Mouse (Mus musculus) neutrophil, adult 5-6 weeks (primary cell): ENCODE results near the gene Klk7. TPM values are rescaled to one million over a fixed set of nuclear protein-coding genes. Genes with fewer than 3 reads are reported as not detected.

ENCODE experiments used
- ATAC-seq: fragments of 151-379, 151-347 bp; 2 replicates; pipeline ENCODE4 v1.8.0; 2017; ENCODE audit warnings: mild to moderate bottlenecking, moderate TSS enrichment; ENCODE audit not compliant: insufficient number of reproducible peaks, poor library complexity, low FRiP score, severe bottlenecking; ENCODE audit errors: extremely low read depth
- total RNA-seq: library from RNA; stranded (forward); fragments of 200-1000 nt; gene quantifications from 2 replicates; pipeline ENCODE4 v1.2.3, GENCODE M21; 2017

The Klk7 gene
- total RNA-seq, 1 experiment from 2014 or later, result not detected

DNA sequence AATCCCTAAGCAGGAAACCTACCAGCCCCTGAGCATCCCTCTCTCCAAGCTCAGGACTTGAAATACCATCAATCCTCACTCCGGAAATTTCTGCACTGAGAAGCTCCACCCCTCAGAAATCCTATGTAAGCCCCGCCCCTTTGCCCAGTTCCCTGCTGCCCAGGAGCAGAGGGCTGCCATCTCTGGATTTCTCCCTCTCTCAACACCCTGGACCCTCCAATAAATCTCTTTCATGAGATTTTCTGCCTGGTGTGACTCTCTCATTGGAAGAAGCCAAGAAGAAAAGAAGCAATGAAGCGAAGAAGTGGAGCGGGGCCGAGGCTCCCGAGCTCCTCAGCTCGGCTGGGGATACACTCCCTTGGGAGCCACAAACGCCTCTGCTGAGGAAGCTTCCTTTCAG is 49.3 kb downstream of the Klk7 start:
- no peak for ATAC-seq

Other genes with a start within 250 kb of the Klk7 start
- 3.3 and 3.7 TPM in 2 replicates for gene Zfp658, start 249.0 kb upstream of the Klk7 start, total RNA-seq
- 9.1 and 9.7 TPM in 2 replicates for gene Zfp719, start 231.7 kb upstream of the Klk7 start, total RNA-seq
- 0.23 and 1.6 TPM in 2 replicates for gene Zfp819, start 204.1 kb upstream of the Klk7 start, total RNA-seq
- gene Ceacam18, start 176.6 kb upstream of the Klk7 start, total RNA-seq, result 1.0 TPM in 1 of 2 replicates, not detected in the other
- gene Siglece, start 151.1 kb upstream of the Klk7 start, total RNA-seq, result 135 and 136 TPM in 2 replicates
- gene Ctu1, start 139.3 kb upstream of the Klk7 start, total RNA-seq, result 1.9 and 2.8 TPM in 2 replicates
- gene Klk14, start 120.9 kb upstream of the Klk7 start, total RNA-seq, result not detected in 2 replicates
- not detected in 2 replicates for gene Klk13, start 98.7 kb upstream of the Klk7 start, total RNA-seq
- gene Klk12, start 42.4 kb upstream of the Klk7 start, total RNA-seq, result not detected in 2 replicates
- gene Klk11, start 36.7 kb upstream of the Klk7 start, total RNA-seq, result not detected in 2 replicates
- gene Klk10, start 30.3 kb upstream of the Klk7 start, total RNA-seq, result 0.35 TPM in 1 of 2 replicates, not detected in the other
- not detected in 2 replicates for gene Klk9, start 19.4 kb upstream of the Klk7 start, total RNA-seq
- 4.1 TPM in 2 replicates for gene Klk8, start 13.7 kb upstream of the Klk7 start, total RNA-seq
- not detected in 2 replicates for gene Klk6, start 13.2 kb downstream of the Klk7 start, total RNA-seq
- not detected in 2 replicates for gene Klk5, start 30.7 kb downstream of the Klk7 start, total RNA-seq
- gene Klk4, start 69.9 kb downstream of the Klk7 start, total RNA-seq, result not detected in 2 replicates
- not detected in 2 replicates for gene Klk15, start 122.4 kb downstream of the Klk7 start, total RNA-seq
- not detected in 2 replicates for gene Klk1b8, start 139.4 kb downstream of the Klk7 start, total RNA-seq
- gene Klk1b1, start 155.5 kb downstream of the Klk7 start, total RNA-seq, result not detected in 2 replicates
- not detected in 2 replicates for gene Klk1b9, start 164.8 kb downstream of the Klk7 start, total RNA-seq
- gene Klk1b11, start 184.6 kb downstream of the Klk7 start, total RNA-seq, result not detected in 2 replicates
- not detected in 2 replicates for gene Klk1b26, start 200.9 kb downstream of the Klk7 start, total RNA-seq
- not detected in 2 replicates for gene Klk1b27, start 241.0 kb downstream of the Klk7 start, total RNA-seq